Mouse (Mus musculus) gastrocnemius, adult 2 months (tissue): Measurements from ENCODE around the gene Thap8. TPM values are rescaled to one million over a fixed set of nuclear protein-coding genes. Genes with fewer than 3 reads are reported as not detected.

ENCODE experiments used
- DNase-seq: peaks from one replicate; pipeline ENCODE4 v3.0.0; 2022
- H3K27ac ChIP-seq: fragments of 200-600 bp; 2 replicates; pipeline ENCODE4 v1.8.1; 2022; ENCODE audit warnings: mild to moderate bottlenecking
- H3K4me3 ChIP-seq: fragments of 200-600 bp; 2 replicates; pipeline ENCODE4 v1.8.1; 2022; ENCODE audit warnings: mild to moderate bottlenecking, moderate library complexity
- CTCF ChIP-seq: fragments of 200-600 bp; IDR thresholded peaks from 2 replicates; pipeline ENCODE4 v1.8.1; 2022; ENCODE audit warnings: antibody characterized with exemption, mild to moderate bottlenecking, moderate library complexity
- intact Hi-C: fragments of 180-260 bp; cut with DNase I; formaldehyde crosslinking; loops from one replicate; pipeline ENCODE4 v1.15.1; 2025
- total RNA-seq, 2 experiments: library from RNA; stranded (reverse); gene quantifications; 2 replicates each; pipeline ENCODE4 v1.2.3; 2021

The Thap8 gene
- total RNA-seq, 2 experiments from 2014 or later, result 0.26 TPM; not detected in 1

DNA sequence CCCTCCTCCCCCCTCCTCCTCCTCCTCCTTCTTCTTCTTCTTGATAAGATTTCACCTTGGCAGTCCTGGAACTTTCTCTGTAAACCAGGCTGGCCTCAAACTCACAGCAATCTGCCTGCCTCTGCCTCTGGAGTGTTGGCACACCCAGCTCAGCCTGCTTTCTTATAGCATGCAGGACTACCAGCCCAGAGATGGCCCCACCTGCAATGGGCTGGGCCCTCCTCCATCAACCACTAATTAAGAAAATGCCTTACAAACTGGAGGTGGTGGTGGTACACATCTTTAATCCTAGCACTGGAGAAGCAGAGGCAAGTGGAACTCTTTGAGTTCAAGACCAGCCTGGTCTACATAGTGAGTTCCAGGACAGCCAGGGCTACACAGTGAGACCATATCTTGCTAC, 46.5 kb downstream of the Thap8 start:
- intact Hi-C loops, result no loop called here
- H3K27ac ChIP-seq, result no peak overlapping the region
- no peak for TF ChIP-seq CTCF
- H3K4me3 ChIP-seq, result no peak overlapping the region
- DNase-seq, result no peak

DNA sequence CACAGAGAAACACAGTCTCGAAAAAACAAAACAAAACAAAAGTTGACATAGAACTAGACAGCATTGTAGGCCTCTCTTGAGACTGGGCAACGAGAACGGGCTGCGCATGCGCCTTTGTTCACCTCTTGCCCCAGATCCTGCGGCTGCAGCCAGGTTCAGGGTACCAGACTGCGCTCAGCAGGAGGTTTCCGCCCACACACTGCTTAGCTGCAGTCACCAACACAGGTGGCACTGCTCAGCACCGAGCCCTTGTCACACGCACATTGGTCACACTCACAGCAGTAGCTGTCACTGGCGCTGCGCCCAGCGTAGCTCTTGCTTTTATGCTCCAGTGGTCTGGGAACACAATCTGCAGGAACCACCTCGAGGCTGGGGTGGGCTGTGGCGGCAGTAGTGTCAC, 47.2 kb downstream of the Thap8 start:
- DNase-seq, result no peak
- intact Hi-C loops, result no loop called here
- no peak for TF ChIP-seq CTCF
- Histone ChIP-seq H3K4me3 (no peak overlapping the region), H3K27ac (no peak overlapping the region)

DNA sequence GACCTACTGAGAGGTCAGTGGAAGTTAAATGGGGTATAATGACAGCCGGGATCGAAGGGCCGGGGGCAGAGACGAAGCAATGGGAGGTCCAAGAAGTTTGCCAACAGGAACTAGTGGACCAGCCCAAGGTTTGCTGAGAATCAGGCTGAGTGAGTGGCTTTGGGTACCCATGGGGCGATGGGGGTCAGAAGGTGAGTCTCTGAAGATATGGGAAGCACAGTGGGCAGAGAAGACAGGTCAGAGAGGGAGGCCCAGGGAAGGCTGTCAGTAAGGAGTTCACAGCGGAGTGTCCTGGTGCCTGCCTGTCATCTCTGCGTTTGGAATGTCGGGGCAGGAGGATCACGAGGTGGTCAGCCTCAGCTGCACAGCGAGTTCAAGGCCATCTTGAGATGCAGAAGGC, 48.5 kb downstream of the Thap8 start:
- no peak overlapping the region for H3K27ac ChIP-seq
- TF ChIP-seq CTCF, result no peak
- H3K4me3 ChIP-seq, result no peak overlapping the region
- no peak for DNase-seq
- intact Hi-C loops, result no loop called here

- no peak overlapping the region for H3K27ac ChIP-seq
- peak; percentile 79 for TF ChIP-seq CTCF
- DNase-seq, result peak; percentile 63
- intact Hi-C loops, result no loop called here
- peak overlapping the region; percentile 37 for H3K4me3 ChIP-seq
Observed at GRCm38 (mm10) chr7:30331887-30332286, 52.0 kb downstream of the Thap8 start.

DNA sequence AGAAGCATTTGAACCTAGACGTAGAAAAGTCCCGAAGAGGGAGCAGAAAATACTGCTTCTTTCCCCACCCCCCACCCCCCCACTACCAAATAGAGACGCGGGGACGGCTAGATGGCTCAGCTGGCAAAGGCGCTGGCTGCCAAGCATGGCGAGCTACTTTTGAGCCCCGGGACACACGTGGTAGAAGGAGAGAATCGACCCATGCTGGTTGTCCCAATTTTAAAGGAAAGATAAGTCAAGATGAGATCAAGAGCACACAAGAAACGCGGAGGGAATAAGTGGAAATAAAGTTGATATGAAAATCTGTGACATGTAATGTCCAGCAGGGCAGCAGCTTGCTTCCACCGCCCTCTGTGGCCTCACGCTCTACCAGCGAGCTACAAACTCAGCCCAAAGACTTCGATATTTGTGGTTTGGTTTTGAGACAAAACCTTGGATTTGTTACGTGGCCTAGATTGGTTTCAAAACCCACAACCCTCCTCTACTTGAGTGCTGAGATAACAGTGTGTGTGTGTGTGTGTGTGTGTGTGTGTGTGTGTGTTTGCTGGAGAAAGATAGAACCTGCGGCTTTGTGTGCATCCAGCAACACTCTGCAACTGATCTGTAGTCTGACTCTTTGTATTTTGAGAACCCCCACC, 52.8 kb downstream of the Thap8 start:
- Histone ChIP-seq H3K27ac (no peak overlapping the region), H3K4me3 (no peak overlapping the region)
- DNase-seq, result no peak
- intact Hi-C loops, result no loop called here
- no peak for TF ChIP-seq CTCF

DNA sequence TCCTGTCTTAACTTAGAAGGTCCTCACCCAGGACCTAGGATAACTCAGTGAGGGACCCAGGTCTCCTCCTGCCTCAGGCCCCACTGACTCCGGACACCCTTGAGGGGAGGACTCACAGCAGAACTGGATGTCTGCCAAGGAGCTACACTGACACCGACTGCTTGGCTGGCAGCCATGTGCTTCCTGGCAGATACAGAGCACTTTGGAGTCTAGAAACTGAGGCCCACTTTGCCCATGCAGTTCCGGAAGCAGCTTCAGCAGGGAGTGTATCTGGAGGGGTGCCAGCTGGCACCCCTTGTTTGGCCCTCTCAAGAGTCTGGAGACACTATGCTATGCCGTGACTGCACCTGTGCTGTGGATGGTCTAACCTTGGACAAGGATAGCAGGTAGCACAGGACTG, 53.5 kb downstream of the Thap8 start:
- H3K27ac ChIP-seq, result no peak overlapping the region
- intact Hi-C loops, result no loop called here
- no peak for TF ChIP-seq CTCF
- no peak overlapping the region for H3K4me3 ChIP-seq
- DNase-seq, result peak; percentile 66

DNA sequence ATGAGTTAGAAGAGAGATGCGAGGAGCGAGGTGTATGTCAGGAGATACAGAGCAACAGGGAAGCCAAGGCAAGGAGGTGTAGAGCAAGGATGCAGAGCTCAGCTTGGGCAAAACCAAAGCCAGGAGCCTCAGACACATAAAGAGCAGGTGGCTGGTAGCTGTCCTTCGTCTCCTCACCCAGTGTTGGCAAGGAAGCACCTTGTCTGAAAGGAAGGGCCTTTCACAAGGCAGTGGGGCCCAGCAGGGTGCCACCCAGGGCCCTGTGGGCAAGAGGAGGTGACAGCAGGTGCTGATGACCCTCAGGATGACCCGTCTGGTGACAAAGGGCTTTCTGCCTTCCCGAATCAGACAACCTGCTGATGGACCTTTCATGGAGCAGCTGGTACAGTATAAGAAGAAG, 54.7 kb downstream of the Thap8 start:
- Histone ChIP-seq H3K27ac (no peak overlapping the region), H3K4me3 (no peak overlapping the region)
- DNase-seq, result no peak
- no peak for TF ChIP-seq CTCF
- intact Hi-C loops, result no loop called here

- no peak for TF ChIP-seq CTCF
- no peak for DNase-seq
- Histone ChIP-seq H3K27ac (no peak overlapping the region), H3K4me3 (no peak overlapping the region)
- intact Hi-C loops, result loop anchor here (2.0 kb wide), 1 partner anchor 97 kb away; no protein-coding TSS in a partner anchor
Observed at GRCm38 (mm10) chr7:30335688-30336087, 55.8 kb downstream of the Thap8 start.

- intact Hi-C loops, result loop anchor here (2.0 kb wide), 1 partner anchor 96 kb away; no protein-coding TSS in a partner anchor
Observed at GRCm38 (mm10) chr7:30336384-30336783, 56.5 kb downstream of the Thap8 start.

GRCm38 (mm10) chr7:30339432-30340109, 59.7 kb downstream of the Thap8 start:
- TF ChIP-seq CTCF, result no peak
- Histone ChIP-seq H3K4me3 (no peak overlapping the region), H3K27ac (no peak overlapping the region)
- intact Hi-C loops, result no loop called here
- DNase-seq, result no peak

More at GRCm38 (mm10) chr7:30336384-30336783, 56.5 kb downstream of the Thap8 start:
- Histone ChIP-seq H3K4me3 (no peak overlapping the region), H3K27ac (no peak overlapping the region)
- peak; percentile 85 for DNase-seq
- peak; percentile 87 for TF ChIP-seq CTCF

Other genes starting within 250 kb of the Thap8 start
- 1 to 10 TPM; 1.8 to 2.1 TPM for gene Zfp14, start 228.7 kb upstream of the Thap8 start, total RNA-seq
- gene Zfp82, start 207.2 kb upstream of the Thap8 start, total RNA-seq, result 1 to 10 TPM; 1.3 to 2.3 TPM
- gene Gm26920, start 189.7 kb upstream of the Thap8 start, total RNA-seq, result under 1 TPM in 1 of 2 experiments, not detected in 1; 0.59 TPM
- gene Zfp566, start 189.6 kb upstream of the Thap8 start, total RNA-seq, result 1 to 10 TPM; 1.2 to 3.4 TPM
- 10 to 100 TPM; 33.5 to 39.2 TPM for gene Zfp260, start 185.3 kb upstream of the Thap8 start, total RNA-seq
- gene Zfp382, start 158.2 kb upstream of the Thap8 start, total RNA-seq, result 1 to 10 TPM; 1.1 to 1.3 TPM
- gene Zfp146, start 110.3 kb upstream of the Thap8 start, total RNA-seq, result 10 to 100 TPM; 28.5 to 32.5 TPM
- 1,000 to 10,000 TPM in 1 of 2 experiments, 100 to 1,000 TPM in 1; 850 to 1,151 TPM for gene Cox7a1, start 96.0 kb upstream of the Thap8 start, total RNA-seq
- gene Capns1, start 81.3 kb upstream of the Thap8 start, total RNA-seq, result 100 to 1,000 TPM; 178 to 186 TPM
- gene Polr2i, start 48.1 kb upstream of the Thap8 start, total RNA-seq, result 10 to 100 TPM; 62.1 to 68.0 TPM
- gene Tbcb, start 47.8 kb upstream of the Thap8 start, total RNA-seq, result 10 to 100 TPM; 29.8 to 31.5 TPM
- gene Ovol3, start 44.4 kb upstream of the Thap8 start, total RNA-seq, result not detected
- 1 to 10 TPM; 1.7 to 3.0 TPM for gene Wdr62, start 325 bp downstream of the Thap8 start, total RNA-seq
- 1 to 10 TPM; 5.5 to 5.8 TPM for gene Clip3, start 11.6 kb downstream of the Thap8 start, total RNA-seq
- gene Alkbh6, start 28.6 kb downstream of the Thap8 start, total RNA-seq, result 10 to 100 TPM; 21.0 to 22.9 TPM
- 1 to 10 TPM; 1.8 to 2.1 TPM for gene Syne4, start 34.7 kb downstream of the Thap8 start, total RNA-seq
- under 1 TPM; 0.36 to 0.42 TPM for gene E130208F15Rik, start 41.6 kb downstream of the Thap8 start, total RNA-seq
- gene Sdhaf1, start 43.8 kb downstream of the Thap8 start, total RNA-seq, result 1 to 10 TPM; 5.9 to 6.9 TPM
- 1 to 10 TPM; 3.8 to 4.3 TPM for gene Lrfn3, start 82.7 kb downstream of the Thap8 start, total RNA-seq
- gene Tyrobp, start 133.7 kb downstream of the Thap8 start, total RNA-seq, result 1 to 10 TPM; 2.6 to 5.7 TPM
- not detected for gene Hcst, start 139.8 kb downstream of the Thap8 start, total RNA-seq
- gene Nfkbid, start 141.6 kb downstream of the Thap8 start, total RNA-seq, result under 1 TPM; 0.11 to 0.13 TPM
- 1 to 10 TPM in 1 of 2 experiments, under 1 TPM in 1; 0.94 to 1.2 TPM for gene Aplp1, start 165.4 kb downstream of the Thap8 start, total RNA-seq
- not detected for gene Kirrel2, start 177.6 kb downstream of the Thap8 start, total RNA-seq
- not detected for gene Nphs1, start 178.2 kb downstream of the Thap8 start, total RNA-seq
- gene Prodh2, start 213.5 kb downstream of the Thap8 start, total RNA-seq, result not detected